Mouse (Mus musculus): ENCODE data around the gene Gm3376.
"Not testable (repeated sequence)": the region's sequence is repeated elsewhere in the genome, so short reads cannot be mapped to it uniquely, and the experiment has no call there.

The Gm3376 gene

DNA sequence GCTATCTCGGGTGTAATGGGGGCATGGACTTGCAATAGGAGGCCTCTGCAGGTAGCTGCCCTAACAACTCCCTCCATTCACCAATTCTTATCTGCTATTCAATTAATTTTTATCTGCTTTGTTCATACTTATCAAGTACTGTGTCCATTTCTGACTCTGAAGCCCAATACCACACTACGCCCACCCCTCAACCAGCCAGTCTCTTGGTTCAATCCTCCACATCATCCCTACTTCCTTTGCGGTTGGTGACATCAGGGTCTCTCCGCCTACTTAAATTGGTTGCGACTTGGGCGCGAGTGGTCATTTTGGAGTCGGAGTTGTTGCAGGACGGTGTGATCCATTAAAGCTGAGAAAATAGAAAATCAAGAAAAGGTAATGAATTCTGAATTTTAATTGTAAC is at the start of gene Gm3376:
Gene Gm3376 (plus strand): TSS at position 301 of the 400 bp plus-strand sequence.
- DNase-seq = not testable (repeated sequence)
